Mouse (Mus musculus) thymus, adult 2 months (tissue): Measurements from ENCODE around the gene Gpr146.

Source experiments
- CTCF ChIP-seq: fragments of 200-500 bp; IDR thresholded peaks from 2 replicates; pipeline ENCODE4 v1.5.1; 2012; ENCODE audit warnings: mild to moderate bottlenecking, control low read depth, low read length, moderate library complexity, borderline replicate concordance; ENCODE audit not compliant: control insufficient read depth, poor library complexity, insufficient read depth; ENCODE audit errors: extremely low read depth
- POLR2A ChIP-seq: fragments of 200-500 bp; IDR thresholded peaks from 2 replicates; pipeline ENCODE4 v1.6.1; 2012; ENCODE audit warnings: mild to moderate bottlenecking, low read length, control low read depth, moderate library complexity; ENCODE audit not compliant: control insufficient read depth, poor library complexity, insufficient read depth; ENCODE audit errors: extremely low read depth

GRCm38 (mm10) chr5:139358653-139359052 lies 18.8 kb upstream of the Gpr146 start:
- TF ChIP-seq CTCF = peak; percentile 59; the same call in 1 of the 2 replicates
- TF ChIP-seq POLR2A = no peak
